Mouse (Mus musculus) neural tube, embryonic 15.5 days (tissue): ENCODE data around the gene Lin7b. TPM values are rescaled to one million over a fixed set of nuclear protein-coding genes. Genes with fewer than 3 reads are reported as not detected.

Experiments
- ATAC-seq: fragments of 200-750 bp; cut with Nextera tagmentation; 2 replicates; pipeline ENCODE4 v1.8.0; 2017; ENCODE audit warnings: mild to moderate bottlenecking, moderate TSS enrichment, moderate library complexity; ENCODE audit not compliant: low FRiP score
- H3K27ac ChIP-seq: fragments of 300-500 bp; sonication (generic); replicated peaks from 2 replicates; pipeline ENCODE4 v1.5.1; 2015; ENCODE audit warnings: mild to moderate bottlenecking, inconsistent platforms
- H3K27me3 ChIP-seq: fragments of 300-500 bp; sonication (generic); replicated peaks from 2 replicates; pipeline ENCODE4 v1.6.1; 2015; ENCODE audit warnings: inconsistent platforms
- H3K36me3 ChIP-seq: fragments of 300-500 bp; sonication (generic); 2 replicates; pipeline ENCODE4 v1.6.1; 2015; ENCODE audit warnings: inconsistent platforms
- H3K4me1 ChIP-seq: fragments of 300-500 bp; sonication (generic); 2 replicates; pipeline ENCODE4 v1.6.1; 2015; ENCODE audit warnings: inconsistent platforms
- H3K4me2 ChIP-seq: fragments of 300-500 bp; sonication (generic); 2 replicates; pipeline ENCODE4 v1.6.1; 2015; ENCODE audit warnings: inconsistent platforms, mild to moderate bottlenecking, moderate library complexity
- H3K4me3 ChIP-seq: fragments of 300-500 bp; sonication (generic); replicated peaks from 2 replicates; pipeline ENCODE4 v1.5.1; 2015; ENCODE audit warnings: mild to moderate bottlenecking, inconsistent platforms
- H3K9ac ChIP-seq: fragments of 300-500 bp; sonication (generic); replicated peaks from 2 replicates; pipeline ENCODE4 v1.6.1; 2015; ENCODE audit warnings: mild to moderate bottlenecking, inconsistent platforms
- H3K9me3 ChIP-seq: fragments of 300-500 bp; sonication (generic); replicated peaks from 2 replicates; pipeline ENCODE4 v1.6.1; 2016; ENCODE audit warnings: inconsistent platforms
- WGBS: fragments of 180-500 bp; shearing (Covaris S2); methylation state at CpG from one replicate; pipeline ENCODE4 v1.1.7; 2015; ENCODE audit warnings: mixed read lengths; 5-methylcytosine and 5-hydroxymethylcytosine counted together
- polyA plus RNA-seq: library from polyadenylated mRNA; unstranded; fragments of >200 nt; fragmentation: Nextera tagmentation; extraction: Ambion mirVana; gene quantifications from 2 replicates; pipeline ENCODE4 v1.2.1, GENCODE M21; 2015

The Lin7b gene
- polyA plus RNA-seq, 1 experiment from 2014 or later = 58.3 TPM

GRCm38 (mm10) chr7:45340669-45341068, 29.7 kb downstream of the Lin7b start:
- peaks cover 17% of the 10 kb centered on the region for H3K27me3 ChIP-seq
- H3K27ac ChIP-seq = no peak overlapping the region
- 8% methylated on average over 11 of the region's 11 CpGs for WGBS
- H3K9ac ChIP-seq = no peak overlapping the region
- H3K9me3 ChIP-seq = no peaks in the 10 kb centered on the region
- peaks cover 17% of the 10 kb centered on the region for H3K36me3 ChIP-seq
- H3K4me3 ChIP-seq = 0 out of 2 replicates have a peak overlapping the region, but pooled peaks have one; percentile 36
- H3K4me2 ChIP-seq = peak overlapping the region; percentile 61
- H3K4me1 ChIP-seq = peaks cover 40% of the 10 kb centered on the region
- ATAC-seq = no peak

- ATAC-seq = no peak
- Histone ChIP-seq H3K27me3 (peaks cover 17% of the 10 kb centered on the region), H3K27ac (no peak overlapping the region), H3K4me2 (peak overlapping the region; percentile 61), H3K36me3 (peaks cover 10% of the 10 kb centered on the region), H3K4me1 (peaks cover 40% of the 10 kb centered on the region), H3K4me3 (peak overlapping the region; percentile 36), H3K9me3 (no peaks in the 10 kb centered on the region), H3K9ac (no peak overlapping the region)
- WGBS = 6% methylated on average over 11 of the region's 11 CpGs
Observed at GRCm38 (mm10) chr7:45340066-45340442, 30.3 kb downstream of the Lin7b start.

- peaks cover 40% of the 10 kb centered on the region for H3K4me1 ChIP-seq
- peak; percentile 54; the same call in 1 of the 2 replicates for ATAC-seq
- H3K9ac ChIP-seq = peak overlapping the region; percentile 36; the same call in 1 of the 2 replicates
- peaks cover 7% of the 10 kb centered on the region; the same call in 1 of the 2 replicates for H3K36me3 ChIP-seq
- no peaks in the 10 kb centered on the region for H3K9me3 ChIP-seq
- peak overlapping the region; percentile 61 for H3K4me2 ChIP-seq
- H3K27ac ChIP-seq = no peak overlapping the region
- H3K27me3 ChIP-seq = peaks cover 17% of the 10 kb centered on the region
- H3K4me3 ChIP-seq = peak overlapping the region; percentile 36
- 3% methylated on average over 36 of the region's 39 CpGs for WGBS
Observed at GRCm38 (mm10) chr7:45339410-45340065, 30.8 kb downstream of the Lin7b start.

GRCm38 (mm10) chr7:45338161-45338911, 32.0 kb downstream of the Lin7b start:
- peak overlapping the region; percentile 61 for H3K4me2 ChIP-seq
- peaks cover 17% of the 10 kb centered on the region for H3K27me3 ChIP-seq
- WGBS = 6% methylated on average over 14 of the region's 14 CpGs
- H3K36me3 ChIP-seq = peaks cover 7% of the 10 kb centered on the region; the same call in 1 of the 2 replicates
- ATAC-seq = no peak
- no peaks in the 10 kb centered on the region for H3K9me3 ChIP-seq
- H3K9ac ChIP-seq = no peak overlapping the region; the same call in 1 of the 2 replicates
- peaks cover 44% of the 10 kb centered on the region for H3K4me1 ChIP-seq
- H3K27ac ChIP-seq = no peak overlapping the region
- no peak overlapping the region for H3K4me3 ChIP-seq

GRCm38 (mm10) chr7:45337469-45337868, 32.9 kb downstream of the Lin7b start:
- no peak for ATAC-seq
- Histone ChIP-seq H3K4me2 (no peak overlapping the region), H3K27ac (no peak overlapping the region), H3K9ac (no peak overlapping the region), H3K36me3 (peaks cover 7% of the 10 kb centered on the region; the same call in 1 of the 2 replicates), H3K27me3 (peaks cover 13% of the 10 kb centered on the region), H3K4me3 (no peak overlapping the region), H3K9me3 (no peaks in the 10 kb centered on the region), H3K4me1 (peaks cover 53% of the 10 kb centered on the region)
- WGBS = 20% methylated on average over 4 of the region's 4 CpGs

- H3K36me3 ChIP-seq = 0 out of 2 replicates have a peak, but pooled peaks cover under 1% of the 10 kb centered on the region
- ATAC-seq = no peak
- H3K27me3 ChIP-seq = peaks cover 13% of the 10 kb centered on the region; the same call in 1 of the 2 replicates
- no peak overlapping the region for H3K9ac ChIP-seq
- no peak overlapping the region for H3K27ac ChIP-seq
- 89% methylated on average over 4 of the region's 4 CpGs for WGBS
- no peak overlapping the region for H3K4me2 ChIP-seq
- H3K4me3 ChIP-seq = no peak overlapping the region
- no peaks in the 10 kb centered on the region for H3K9me3 ChIP-seq
- peaks cover 51% of the 10 kb centered on the region for H3K4me1 ChIP-seq
Observed at GRCm38 (mm10) chr7:45336319-45336718, 34.1 kb downstream of the Lin7b start.

- no peak for ATAC-seq
- Histone ChIP-seq H3K4me3 (no peak within 1 kb of the TSS), H3K9me3 (no peaks in the 10 kb centered on the region), H3K27me3 (peaks cover 13% of the 10 kb centered on the region; the same call in 1 of the 2 replicates), H3K4me2 (peak within 1 kb of the TSS; percentile 95), H3K9ac (no peak within 1 kb of the TSS), H3K27ac (no peak within 1 kb of the TSS), H3K36me3 (no peaks in the 10 kb centered on the region), H3K4me1 (peaks cover 38% of the 10 kb centered on the region)
- 33% methylated on average over 5 of the region's 5 CpGs for WGBS
Observed at GRCm38 (mm10) chr7:45335056-45335455, 35.3 kb downstream of the Lin7b start, which contains the start of gene Hrc. Hrc (plus strand) TSS chr7:45335290.

GRCm38 (mm10) chr7:45334605-45335004, 35.8 kb downstream of the Lin7b start:
- Histone ChIP-seq H3K36me3 (no peaks in the 10 kb centered on the region), H3K4me3 (no peak overlapping the region), H3K9me3 (no peaks in the 10 kb centered on the region), H3K4me2 (0 out of 2 replicates have a peak overlapping the region, but pooled peaks have one; percentile 1), H3K27me3 (peaks cover 13% of the 10 kb centered on the region; the same call in 1 of the 2 replicates), H3K9ac (no peak overlapping the region), H3K27ac (no peak overlapping the region), H3K4me1 (peaks cover 34% of the 10 kb centered on the region)
- ATAC-seq = no peak
- 38% methylated on average over 3 of the region's 3 CpGs for WGBS

GRCm38 (mm10) chr7:45333431-45333982, 36.9 kb downstream of the Lin7b start, which contains the start of gene Trpm4:
Trpm4 (minus strand) TSS chr7:45333780.
- peak within 1 kb of the TSS; percentile 95 for H3K4me2 ChIP-seq
- no peaks in the 10 kb centered on the region for H3K9me3 ChIP-seq
- under 1% methylated on average over 37 of the region's 38 CpGs for WGBS
- H3K9ac ChIP-seq = peak within 1 kb of the TSS; percentile 65
- H3K27ac ChIP-seq = peak within 1 kb of the TSS; percentile 72
- H3K27me3 ChIP-seq = peaks cover 13% of the 10 kb centered on the region; the same call in 1 of the 2 replicates
- no peaks in the 10 kb centered on the region for H3K36me3 ChIP-seq
- peak; percentile 63 for ATAC-seq
- peak within 1 kb of the TSS; percentile 64 for H3K4me3 ChIP-seq
- peaks cover 23% of the 10 kb centered on the region for H3K4me1 ChIP-seq

GRCm38 (mm10) chr7:45332685-45333425, 37.5 kb downstream of the Lin7b start:
- WGBS = 3% methylated on average over 22 of the region's 22 CpGs
- Histone ChIP-seq H3K36me3 (no peaks in the 10 kb centered on the region), H3K27ac (peak overlapping the region; percentile 72), H3K9ac (peak overlapping the region; percentile 65), H3K4me2 (peak overlapping the region; percentile 95), H3K27me3 (peaks cover 7% of the 10 kb centered on the region; the same call in 1 of the 2 replicates), H3K4me1 (peaks cover 16% of the 10 kb centered on the region), H3K9me3 (no peaks in the 10 kb centered on the region), H3K4me3 (peak overlapping the region; percentile 64)
- peak; percentile 57 for ATAC-seq

GRCm38 (mm10) chr7:45331502-45331901, 38.9 kb downstream of the Lin7b start:
- Histone ChIP-seq H3K9me3 (no peaks in the 10 kb centered on the region), H3K27ac (no peak overlapping the region), H3K27me3 (no peaks in the 10 kb centered on the region), H3K4me2 (no peak overlapping the region), H3K36me3 (no peaks in the 10 kb centered on the region), H3K4me1 (peaks cover 14% of the 10 kb centered on the region), H3K9ac (no peak overlapping the region), H3K4me3 (no peak overlapping the region)
- 86% methylated on average over 6 of the region's 6 CpGs for WGBS
- no peak for ATAC-seq
